Mouse (Mus musculus): ENCODE data around the gene Olfr1284.
"Not testable (repeated sequence)": the region's sequence is repeated elsewhere in the genome, so short reads cannot be mapped to it uniquely, and the experiment has no call there.

The Olfr1284 gene

DNA sequence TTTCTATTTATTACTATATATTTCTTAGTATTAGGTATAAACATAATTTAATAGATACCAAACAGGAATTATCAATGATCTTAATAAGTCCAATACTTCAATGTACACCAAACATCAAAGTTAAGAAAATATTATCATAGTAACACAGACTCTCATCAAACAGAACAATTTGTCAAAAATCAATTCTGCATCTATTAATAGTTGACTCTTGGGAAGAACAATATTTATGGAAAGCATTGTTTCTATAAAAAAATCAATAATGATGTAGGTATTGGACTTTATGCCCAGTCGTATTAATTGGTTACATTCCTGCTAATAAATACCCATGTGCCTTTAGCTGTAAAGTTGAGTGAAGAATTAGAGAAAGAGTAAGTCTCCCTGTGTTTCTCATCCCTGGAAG is at the start of gene Olfr1284:
Olfr1284 (plus strand) TSS at position 301 of the 400 bp plus-strand sequence.
- DNase-seq = no peak

- DNase-seq = no peak
These were observed 49.1 kb upstream of the Olfr1284 start, which contains the start of gene Olfr1281 for GRCm38 (mm10) chr2:111326220-111326619. Gene Olfr1281 (plus strand): TSS chr2:111326520.

- not testable (repeated sequence) for DNase-seq
These were observed 41.6 kb upstream of the Olfr1284 start for GRCm38 (mm10) chr2:111333721-111334120.

DNA sequence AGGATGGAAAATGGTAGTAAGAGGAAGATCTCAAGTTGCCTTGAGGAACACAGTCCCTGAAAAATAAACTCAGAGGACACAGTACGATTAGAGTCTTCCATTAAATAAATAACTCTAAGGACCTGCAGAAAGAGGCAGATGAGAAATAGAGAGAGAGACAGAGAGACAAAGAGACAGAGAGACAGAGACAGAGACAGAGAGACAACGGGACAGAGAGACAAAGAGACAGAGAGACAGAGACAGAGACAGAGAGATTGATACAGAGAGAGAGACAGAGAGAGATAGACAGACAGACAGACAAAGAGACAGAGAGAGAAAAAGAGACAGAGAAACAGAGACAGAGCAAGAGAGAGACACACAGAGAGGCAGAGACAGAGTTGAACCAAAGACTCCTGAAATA is 39.3 kb upstream of the Olfr1284 start, which contains the start of gene Olfr1282:
Olfr1282 (minus strand) TSS at position 101 of the 400 bp plus-strand sequence.
- DNase-seq = no peak

DNA sequence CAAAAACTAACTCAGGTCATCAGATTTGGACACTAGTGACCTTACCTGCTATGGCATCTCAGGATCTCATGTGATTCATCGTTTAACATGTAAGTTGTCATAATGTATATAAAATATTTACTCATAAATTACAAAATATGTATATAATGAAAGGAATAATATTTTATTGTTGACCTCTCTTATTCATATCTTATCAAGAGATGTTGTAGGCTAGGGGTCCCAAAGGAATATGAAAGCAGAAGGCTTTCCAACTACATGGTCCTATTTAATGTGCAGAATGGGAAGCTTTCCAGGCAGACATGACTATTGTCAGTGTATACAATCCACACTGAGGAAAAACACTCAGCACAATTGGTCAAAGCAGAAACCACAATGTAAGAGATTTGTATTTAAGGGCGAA is 8.8 kb upstream of the Olfr1284 start, which contains the start of gene Olfr1283:
Olfr1283 (plus strand) TSS at position 301 of the 400 bp plus-strand sequence.
- no peak for DNase-seq

DNA sequence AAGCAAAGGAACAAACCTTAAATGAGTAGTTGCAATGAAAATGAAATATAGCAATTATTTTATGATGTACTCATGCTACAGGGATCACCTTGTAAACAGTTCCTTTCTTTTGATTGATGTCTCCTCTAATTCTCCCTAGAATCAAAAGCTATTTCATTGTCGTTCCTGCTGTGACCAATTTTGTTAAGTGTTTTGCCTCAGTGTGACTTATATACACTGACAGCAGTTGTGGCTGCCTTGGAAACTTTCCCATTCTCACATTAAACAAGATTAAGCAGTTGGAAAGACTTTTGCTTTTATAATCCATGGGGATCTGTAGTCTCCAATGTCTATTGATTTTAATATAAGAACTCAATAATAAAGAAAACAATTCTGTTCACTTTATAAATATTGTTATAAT is 47.6 kb downstream of the Olfr1284 start, which contains the start of gene Olfr1286:
Olfr1286 (minus strand) TSS at position 185 of the 400 bp plus-strand sequence.
- no peak for DNase-seq

All from lung, postnatal 14 days (tissue).